Mouse (Mus musculus) gastrocnemius, adult 18-20 months (tissue): Measurements from ENCODE around the gene Cib1. TPM values are rescaled to one million over a fixed set of nuclear protein-coding genes. Genes with fewer than 3 reads are reported as not detected.
A peak's percentile ranks its signal among the peaks of the same experiment; 100 is the strongest.

ENCODE experiments used
- DNase-seq: peaks from one replicate; pipeline ENCODE4 v3.0.0; 2021; ENCODE audit warnings: low spot score
- total RNA-seq, 2 experiments: library from RNA; stranded (reverse); gene quantifications; 2 replicates each; pipeline ENCODE4 v1.2.3; 2021

Cib1 gene
- total RNA-seq, 2 experiments from 2014 or later: 5.2 to 8.8 TPM

- DNase-seq: peak; percentile 52
These were observed 46.6 kb downstream of the Cib1 start for GRCm38 (mm10) chr7:80186021-80186420.

- DNase-seq: no peak
These were observed 47.6 kb downstream of the Cib1 start for GRCm38 (mm10) chr7:80184968-80185367.

- DNase-seq: no peak
These were observed 48.1 kb downstream of the Cib1 start for GRCm38 (mm10) chr7:80184551-80184950.

GRCm38 (mm10) chr7:80183969-80184368 is 48.6 kb downstream of the Cib1 start:
- DNase-seq: no peak

GRCm38 (mm10) chr7:80183466-80183865 is 49.1 kb downstream of the Cib1 start:
- no peak for DNase-seq

- no peak for DNase-seq
These were observed 50.5 kb downstream of the Cib1 start for GRCm38 (mm10) chr7:80182139-80182538.

GRCm38 (mm10) chr7:80181078-80181477 is 51.5 kb downstream of the Cib1 start:
- DNase-seq: no peak

GRCm38 (mm10) chr7:80180202-80180601 is 52.4 kb downstream of the Cib1 start:
- DNase-seq: no peak

GRCm38 (mm10) chr7:80179790-80180189 is 52.8 kb downstream of the Cib1 start:
- DNase-seq: no peak

GRCm38 (mm10) chr7:80179327-80179726 is 53.3 kb downstream of the Cib1 start:
- no peak for DNase-seq

GRCm38 (mm10) chr7:80178037-80178729 is 54.4 kb downstream of the Cib1 start:
- no peak for DNase-seq

GRCm38 (mm10) chr7:80177438-80177837 is 55.2 kb downstream of the Cib1 start:
- DNase-seq: no peak

Other genes with a start within 250 kb of the Cib1 start
- 10 to 100 TPM; 21.1 to 31.3 TPM for gene Zfp710, start 208.0 kb downstream of the Cib1 start, total RNA-seq
- 100 to 1,000 TPM; 317 to 516 TPM for gene Idh2, start 117.4 kb downstream of the Cib1 start, total RNA-seq
- 1 to 10 TPM; 1.2 to 1.7 TPM for gene Sema4b, start 46.0 kb downstream of the Cib1 start, total RNA-seq
- gene Gdpgp1, start 52 bp upstream of the Cib1 start, total RNA-seq: under 1 TPM; 0.81 to 0.91 TPM
- gene Ttll13, start 13.6 kb upstream of the Cib1 start, total RNA-seq: under 1 TPM in 1 of 2 experiments, not detected in 1; 0.18 TPM
- 10 to 100 TPM; 20.7 to 22.5 TPM for gene Ngrn, start 28.4 kb upstream of the Cib1 start, total RNA-seq
- 1 to 10 TPM; 2.7 to 3.0 TPM for gene Vps33b, start 36.8 kb upstream of the Cib1 start, total RNA-seq
- gene Prc1, start 61.6 kb upstream of the Cib1 start, total RNA-seq: under 1 TPM in 1 of 2 experiments, not detected in 1; 0.19 TPM
- 1 to 10 TPM; 6.7 to 7.8 TPM for gene Rccd1, start 91.6 kb upstream of the Cib1 start, total RNA-seq
- gene Unc45a, start 108.2 kb upstream of the Cib1 start, total RNA-seq: 10 to 100 TPM in 1 of 2 experiments, 1 to 10 TPM in 1; 9.9 to 10.1 TPM
- 10 to 100 TPM; 28.8 to 31.7 TPM for gene Hddc3, start 110.3 kb upstream of the Cib1 start, total RNA-seq
- 100 to 1,000 TPM; 132 to 136 TPM for gene Man2a2, start 138.6 kb upstream of the Cib1 start, total RNA-seq
- 1 to 10 TPM; 2.0 to 3.5 TPM for gene Fes, start 155.1 kb upstream of the Cib1 start, total RNA-seq
- gene Furin, start 172.6 kb upstream of the Cib1 start, total RNA-seq: 10 to 100 TPM; 52.8 to 53.9 TPM